Mouse (Mus musculus) 3134 (cell line): ENCODE data around the gene Otud5.
"Not testable (repeated sequence)": the region's sequence is repeated elsewhere in the genome, so short reads cannot be mapped to it uniquely, and the experiment has no call there.

ENCODE experiments used
- DNase-seq: peaks from one replicate; pipeline ENCODE4 v3.0.0-alpha.2; 2011; ENCODE audit warnings: low spot score; ENCODE audit not compliant: insufficient read length; ENCODE audit errors: extremely low read depth

Gene Otud5

DNA sequence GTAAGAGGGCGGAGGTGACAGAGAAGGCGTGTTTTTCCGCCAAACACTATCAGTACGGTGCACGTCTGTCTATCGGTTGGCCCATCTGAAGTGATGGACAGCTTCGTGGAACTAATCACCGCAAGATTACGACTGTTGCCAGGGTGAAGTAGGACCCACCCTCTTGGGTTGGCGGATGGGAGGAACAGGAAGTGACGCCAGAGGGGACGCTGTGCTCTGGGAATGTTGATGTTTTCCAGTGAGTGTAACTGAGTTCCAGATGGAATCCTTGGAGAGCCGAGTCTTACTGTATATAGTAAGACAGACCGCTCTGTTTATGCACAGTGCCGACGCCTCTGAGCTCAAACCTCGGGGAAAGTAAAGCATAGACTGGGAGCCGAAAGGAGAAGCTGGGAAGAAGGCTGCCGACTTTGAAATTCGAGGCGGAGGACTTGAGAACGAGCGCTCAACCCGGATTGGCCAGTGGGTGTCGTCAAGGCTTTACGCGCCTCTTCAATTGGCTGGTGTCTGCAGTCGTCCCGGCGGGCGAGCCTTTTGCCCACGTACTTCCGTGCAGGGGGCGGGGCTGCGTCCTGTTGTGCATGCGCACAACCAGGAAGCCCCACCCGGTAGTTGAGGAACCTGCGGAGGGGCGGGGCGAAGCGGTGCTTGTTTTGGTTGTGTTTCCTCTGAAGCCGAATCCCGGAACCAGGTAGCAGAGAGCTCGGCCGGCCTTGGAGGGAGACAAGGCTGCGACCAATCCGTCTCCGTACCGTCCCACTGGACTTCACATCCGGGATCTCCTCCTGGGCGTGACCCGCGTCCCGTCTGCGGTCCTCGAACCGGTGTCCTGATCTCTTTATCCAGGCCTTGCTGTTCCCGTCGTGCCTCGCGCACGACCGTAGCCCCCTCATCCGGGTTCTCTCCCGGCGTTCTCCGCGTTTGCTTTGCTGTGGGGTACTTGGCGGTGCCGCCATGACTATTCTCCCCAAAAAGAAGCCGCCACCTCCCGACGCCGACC, at the start of gene Otud5:
Otud5 (plus strand) TSS at position 202 of the 1,000 bp plus-strand sequence.
- peak; percentile 96 for DNase-seq

GRCm38 (mm10) chrX:7793361-7793760, 47.8 kb upstream of the Otud5 start:
- no peak for DNase-seq

DNA sequence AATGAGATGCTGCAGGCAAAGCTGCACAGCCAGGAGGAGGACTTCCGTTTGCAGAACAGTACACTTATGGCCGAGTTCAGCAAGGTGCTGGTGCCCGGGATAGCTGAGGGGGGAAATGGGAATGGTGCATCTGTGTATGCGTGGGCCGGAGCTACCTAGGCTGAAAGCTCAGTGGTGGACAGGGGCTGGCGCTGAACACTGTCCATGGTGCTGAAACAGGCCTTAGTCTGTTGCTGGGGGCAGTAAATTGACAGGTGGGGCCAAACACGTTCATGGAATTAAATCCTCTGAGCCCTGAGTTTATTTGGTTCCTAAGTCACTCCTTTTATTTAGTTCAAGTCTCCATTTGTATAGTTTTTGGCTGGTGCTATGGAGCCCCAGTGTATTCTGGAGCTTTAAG, 46.1 kb upstream of the Otud5 start:
- no peak for DNase-seq

DNA sequence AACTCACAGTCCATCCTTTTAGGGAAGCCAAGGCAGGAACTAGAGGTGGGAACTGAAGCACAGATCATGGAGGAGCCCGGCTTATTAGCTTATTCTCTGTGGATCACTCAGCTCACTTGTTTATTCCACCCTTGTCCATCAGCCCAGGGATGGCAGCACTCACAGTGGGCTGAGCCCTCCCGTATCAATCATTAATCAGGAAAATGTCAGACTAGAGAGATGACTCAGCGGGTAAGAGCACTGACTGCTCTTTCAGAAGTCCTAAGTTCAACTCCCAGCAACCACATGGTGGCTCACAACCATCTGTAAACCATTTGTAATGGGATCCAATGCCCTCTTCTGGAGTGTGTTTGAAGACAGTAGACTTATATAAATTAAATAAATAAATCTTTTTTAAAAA, 43.8 kb upstream of the Otud5 start:
- DNase-seq = no peak

GRCm38 (mm10) chrX:7802157-7802556, 39.0 kb upstream of the Otud5 start:
- not testable (repeated sequence) for DNase-seq

DNA sequence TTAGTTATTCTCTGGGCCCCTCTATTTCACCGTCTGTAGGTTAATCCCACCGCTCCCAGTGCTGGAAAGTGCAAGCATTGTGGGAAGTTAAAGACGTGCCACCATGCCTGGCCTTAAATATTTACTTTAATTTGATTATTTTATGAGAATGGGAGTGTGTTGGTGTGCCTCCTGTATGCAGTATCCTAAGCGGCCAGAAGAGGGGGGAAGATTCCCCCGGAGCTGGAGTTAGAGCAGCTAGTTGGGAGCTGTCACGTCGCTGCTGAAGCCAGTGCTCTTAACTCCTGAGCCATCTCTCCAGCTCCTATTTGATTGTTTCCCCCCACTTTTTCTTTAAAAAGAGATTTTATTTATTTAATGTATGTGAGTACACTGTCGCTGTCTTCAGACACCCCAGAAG, 26.1 kb upstream of the Otud5 start:
- DNase-seq = not testable (repeated sequence)

DNA sequence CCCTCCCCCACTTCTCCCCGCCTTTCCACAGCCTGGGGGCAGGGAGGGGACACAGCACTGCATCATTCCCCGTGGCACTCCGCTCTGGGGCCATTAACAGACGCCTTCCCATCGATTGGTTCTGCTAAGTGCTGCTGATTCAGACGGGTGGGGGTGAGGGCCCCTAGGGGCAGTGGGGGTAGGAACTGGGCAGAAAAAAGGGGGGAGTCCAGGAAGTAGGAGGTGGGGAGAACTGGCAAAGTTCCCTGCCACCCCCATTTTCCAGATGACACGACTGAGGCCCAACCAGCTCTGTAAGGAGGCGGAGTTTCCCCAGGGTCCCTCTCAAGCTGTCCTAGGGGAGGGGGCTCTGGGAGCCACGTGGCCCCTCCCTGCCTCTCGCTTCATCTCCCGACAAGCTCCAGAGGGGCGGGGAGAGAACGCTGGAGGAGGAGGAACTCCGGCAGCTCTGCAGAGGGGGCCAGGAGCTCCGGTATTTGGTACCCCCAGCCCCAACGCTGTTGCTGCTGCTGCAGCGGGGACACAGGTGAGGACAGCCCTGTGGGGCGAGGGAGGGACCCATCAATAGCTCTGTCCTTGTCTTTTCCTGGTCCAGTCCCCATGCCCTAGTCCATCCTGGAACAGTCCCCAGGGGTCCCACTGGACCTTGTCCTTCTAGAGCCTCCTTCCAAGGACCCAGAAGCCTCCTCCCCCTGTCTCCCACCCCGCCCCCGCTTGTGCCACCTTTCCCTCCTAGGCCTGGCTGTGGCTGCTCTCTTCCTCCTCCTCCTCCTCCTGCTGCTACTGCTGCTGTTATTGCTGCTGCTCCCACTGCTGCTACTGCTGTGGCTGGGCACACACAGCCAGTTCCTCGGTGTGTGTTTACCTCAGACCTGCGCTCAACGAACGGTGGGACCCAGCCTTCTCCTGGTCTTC, 19.0 kb upstream of the Otud5 start, which contains the start of gene Kcnd1:
Kcnd1 (plus strand) TSS at position 425 of the 915 bp plus-strand sequence.
- no peak for DNase-seq

DNA sequence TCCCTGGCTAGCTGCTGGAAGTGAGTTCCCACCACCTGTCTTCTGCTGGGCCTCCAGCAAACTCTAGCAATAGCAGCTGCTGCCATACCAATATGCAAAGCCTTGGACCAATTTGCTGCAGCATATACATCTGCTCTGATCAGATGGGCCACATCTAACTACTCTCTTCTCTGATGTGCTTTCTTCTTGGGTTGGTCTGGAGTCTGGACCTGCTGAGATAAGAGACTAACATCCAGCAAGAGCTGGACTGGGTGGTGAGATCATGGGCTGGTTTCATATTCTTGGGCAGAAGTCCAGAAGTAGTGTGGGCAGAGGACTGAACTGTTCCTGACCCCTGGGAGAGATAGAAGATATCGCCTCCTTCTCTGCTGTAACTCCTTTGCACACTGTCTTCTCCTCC, 4.0 kb upstream of the Otud5 start:
- no peak for DNase-seq

DNA sequence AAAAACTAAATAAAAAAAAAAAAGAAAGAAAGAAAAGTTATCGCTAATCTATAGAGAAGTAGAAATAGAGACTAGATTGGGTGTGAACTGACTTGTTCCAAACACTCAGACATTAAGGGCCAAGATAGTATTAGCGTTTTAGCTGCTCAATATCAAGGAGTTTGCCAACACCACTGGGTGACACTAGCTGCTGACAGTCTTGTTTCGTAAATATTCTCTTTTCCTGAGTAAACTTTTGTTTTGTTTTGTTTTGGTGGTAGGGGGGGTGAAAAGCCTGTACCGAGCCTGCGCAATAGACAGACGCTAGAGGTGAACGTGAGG, 362 bp upstream of the Otud5 start:
- DNase-seq = no peak

DNA sequence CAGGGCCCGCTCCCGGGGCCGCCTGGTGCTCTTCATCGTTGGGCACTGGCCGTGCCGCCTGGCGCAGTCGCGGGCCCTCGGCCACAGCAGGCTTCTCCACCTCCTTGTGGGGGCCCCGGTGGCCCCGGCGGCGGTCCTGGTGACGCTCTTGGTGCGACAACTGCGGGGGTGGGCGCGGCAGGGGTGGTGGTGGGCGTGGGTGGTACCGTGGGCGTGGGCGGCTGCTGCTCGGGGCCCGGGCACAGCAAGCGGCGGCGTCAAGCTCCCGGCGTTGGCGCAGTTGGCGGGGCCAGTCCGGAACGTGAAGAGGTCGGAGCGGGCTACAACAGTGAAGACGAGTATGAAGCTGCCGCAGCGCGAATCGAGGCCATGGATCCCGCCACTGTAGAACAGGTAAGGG, 1.2 kb downstream of the Otud5 start:
- peak; percentile 21 for DNase-seq

DNA sequence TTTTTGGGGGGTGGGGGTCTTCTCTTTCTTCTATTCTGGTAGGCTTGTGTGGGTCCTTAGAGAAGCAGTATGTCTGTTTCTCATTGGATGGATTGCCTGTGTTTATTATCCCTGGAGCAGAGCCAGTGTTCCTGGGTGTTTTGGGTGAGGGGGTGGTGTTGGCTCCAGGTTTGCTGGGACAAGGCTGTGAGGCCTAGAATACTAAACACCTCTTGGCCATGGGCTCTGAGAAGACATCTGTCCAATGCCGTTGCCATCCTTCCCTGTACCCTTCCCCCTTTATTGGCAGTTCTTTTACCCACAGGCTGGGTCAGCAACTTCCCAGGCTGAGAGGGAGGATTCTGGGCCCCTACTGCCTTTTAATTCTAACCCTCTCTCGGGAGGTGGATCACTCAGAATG, 6.7 kb downstream of the Otud5 start:
- no peak for DNase-seq

DNA sequence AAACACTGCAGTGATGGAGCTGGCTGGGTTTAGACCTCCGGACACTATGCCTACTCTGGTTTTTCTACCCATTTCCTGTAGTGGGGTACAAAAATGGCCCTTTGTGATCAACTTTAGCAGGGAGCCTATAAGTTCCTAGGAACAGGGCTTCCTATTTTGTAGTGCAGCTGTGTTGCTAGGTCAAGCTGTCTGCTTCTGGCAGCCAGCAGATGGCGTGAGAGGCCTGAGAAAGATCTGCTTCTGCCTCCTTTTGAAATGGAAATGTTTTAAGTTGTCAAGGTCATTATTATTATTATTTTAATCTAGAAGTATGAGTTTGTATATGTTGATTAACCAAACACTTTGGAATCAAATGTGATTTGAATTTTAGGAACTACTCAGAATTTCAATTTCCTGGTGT, 13.4 kb downstream of the Otud5 start:
- no peak for DNase-seq

GRCm38 (mm10) chrX:7859191-7859753, 18.1 kb downstream of the Otud5 start:
- no peak for DNase-seq

GRCm38 (mm10) chrX:7863181-7863580, 22.0 kb downstream of the Otud5 start:
- DNase-seq = no peak

- DNase-seq = no peak
Observed at GRCm38 (mm10) chrX:7864551-7864950, 23.4 kb downstream of the Otud5 start.

GRCm38 (mm10) chrX:7865343-7865742, 24.2 kb downstream of the Otud5 start:
- no peak for DNase-seq

GRCm38 (mm10) chrX:7865786-7866185, 24.6 kb downstream of the Otud5 start:
- DNase-seq = no peak

- DNase-seq = no peak
Observed at GRCm38 (mm10) chrX:7867141-7867540, 26.0 kb downstream of the Otud5 start.

GRCm38 (mm10) chrX:7868506-7868905, 27.3 kb downstream of the Otud5 start:
- DNase-seq = no peak

- DNase-seq = no peak
Observed at GRCm38 (mm10) chrX:7869826-7870225, 28.7 kb downstream of the Otud5 start.

DNA sequence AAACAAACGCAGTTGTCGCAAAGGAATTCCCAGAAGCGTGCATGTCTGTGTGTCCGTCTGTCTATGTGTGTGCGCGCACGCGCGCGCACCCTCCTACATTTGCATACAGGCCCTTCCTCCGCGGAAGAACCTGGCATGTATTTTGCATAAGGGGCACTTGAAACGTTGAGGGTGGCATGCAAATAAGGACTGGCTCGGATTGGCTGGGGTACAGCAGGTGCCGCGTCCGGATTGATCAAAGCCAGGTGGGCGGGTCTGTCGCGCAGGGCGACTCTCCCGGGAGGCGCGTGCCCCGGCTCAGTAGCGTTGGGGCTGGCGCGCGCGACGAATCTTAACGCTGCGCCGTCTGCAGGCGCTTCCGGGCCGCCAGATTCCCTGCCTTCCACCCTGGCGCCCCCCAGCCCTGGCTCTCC, 36.8 kb downstream of the Otud5 start, which contains the start of gene Pim2:
Pim2 (plus strand) TSS at position 256 of the 413 bp plus-strand sequence.
- peak; percentile 89 for DNase-seq
